Mouse (Mus musculus): ENCODE data around the gene Ugt1a6b.
"Not testable (repeated sequence)": the region's sequence is repeated elsewhere in the genome, so short reads cannot be mapped to it uniquely, and the experiment has no call there.

The Ugt1a6b gene

DNA sequence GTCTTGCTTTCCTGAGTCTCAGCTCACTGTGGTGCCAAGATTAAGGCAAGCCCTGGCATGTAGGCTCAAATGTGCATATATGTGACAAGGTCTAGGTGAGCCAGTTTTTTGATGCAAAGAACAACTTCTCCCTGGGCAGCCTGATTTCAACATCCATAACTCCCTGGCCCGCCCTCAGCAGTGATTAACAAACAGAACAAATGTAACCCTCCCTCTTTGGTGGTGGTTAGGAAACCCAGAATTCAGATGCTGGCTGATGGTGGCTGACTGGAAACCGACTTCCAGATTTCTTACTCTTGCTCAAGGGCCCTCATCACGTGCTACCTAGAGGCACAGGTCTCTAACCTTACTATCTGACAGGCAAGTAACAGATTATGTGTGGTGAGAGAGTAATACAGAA lies at the start of gene Ugt1a6b:
Gene Ugt1a6b (plus strand): TSS at position 234 of the 400 bp plus-strand sequence.
- DNase-seq: not testable (repeated sequence)

DNA sequence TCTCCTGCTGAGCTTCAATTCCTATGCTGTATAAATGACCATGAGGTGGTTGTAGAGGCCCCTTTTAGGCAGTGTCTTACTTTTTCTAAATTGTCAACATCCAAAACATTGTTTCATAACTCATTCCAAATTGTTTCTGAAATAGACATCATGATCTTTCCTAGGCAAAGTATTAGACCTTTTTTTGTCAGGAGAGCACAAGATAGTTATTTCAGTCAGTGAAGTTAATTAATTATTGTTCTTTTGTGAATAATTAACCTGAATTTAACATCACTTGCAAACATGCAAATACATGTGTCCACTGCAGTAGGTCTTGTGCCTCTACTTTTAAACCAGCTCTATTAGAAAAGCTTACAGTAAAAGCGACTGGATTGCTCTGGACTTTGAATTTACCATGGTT lies 48.0 kb upstream of the Ugt1a6b start, which contains the start of gene Ugt1a10:
Gene Ugt1a10 (plus strand): TSS at position 301 of the 400 bp plus-strand sequence.
- DNase-seq: no peak

DNA sequence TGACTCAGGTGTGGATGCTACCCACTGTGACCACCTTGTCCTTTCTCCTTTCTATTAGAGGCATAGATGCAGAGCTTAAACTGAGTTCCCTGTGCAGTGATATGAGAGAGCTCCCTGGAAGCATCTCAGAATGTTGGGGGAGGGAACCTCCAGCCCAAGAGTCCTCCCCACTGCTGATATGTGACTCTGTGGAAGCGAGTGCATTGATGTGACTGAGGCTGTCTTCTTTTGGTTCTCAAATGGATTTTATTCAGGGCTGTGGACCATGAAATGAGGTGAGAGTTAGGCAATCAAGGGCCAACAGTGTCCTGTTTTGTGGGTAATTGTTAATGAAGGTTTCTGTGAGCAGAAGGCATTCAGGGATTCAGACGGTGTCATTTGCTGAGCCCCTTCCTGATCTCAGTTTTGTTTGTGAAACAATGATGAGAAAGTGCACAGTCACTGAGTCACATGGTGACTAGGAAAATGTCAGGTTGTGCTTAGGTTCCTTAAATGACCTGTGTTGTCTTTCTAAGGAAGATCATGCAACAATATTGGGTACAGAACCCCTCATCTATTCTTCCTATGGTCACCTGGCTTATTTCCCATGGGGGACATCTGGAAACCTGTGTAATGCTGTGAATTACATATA lies 36.5 kb upstream of the Ugt1a6b start:
- not testable (repeated sequence) for DNase-seq

DNA sequence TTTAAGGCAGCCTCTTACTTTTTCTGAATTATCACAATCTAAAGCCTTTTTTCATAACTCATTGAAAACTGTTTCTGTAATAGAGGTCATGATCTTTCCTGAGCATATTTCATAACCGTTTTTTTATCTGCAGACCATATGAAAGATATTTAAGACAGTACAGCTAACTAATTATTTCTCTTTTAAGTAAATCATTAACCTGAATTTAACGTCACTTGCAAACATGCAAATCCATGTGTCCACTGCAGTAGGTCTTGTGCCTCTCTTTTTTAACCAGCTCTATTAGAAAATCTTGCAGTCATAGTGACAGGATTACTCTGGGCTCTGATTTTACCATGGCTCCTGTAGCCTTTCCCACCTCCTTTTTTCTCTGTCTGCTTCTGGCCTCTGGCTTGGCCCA lies 32.6 kb upstream of the Ugt1a6b start, which contains the start of gene Ugt1a9:
Gene Ugt1a9 (plus strand): TSS at position 306 of the 400 bp plus-strand sequence.
- no peak for DNase-seq

DNA sequence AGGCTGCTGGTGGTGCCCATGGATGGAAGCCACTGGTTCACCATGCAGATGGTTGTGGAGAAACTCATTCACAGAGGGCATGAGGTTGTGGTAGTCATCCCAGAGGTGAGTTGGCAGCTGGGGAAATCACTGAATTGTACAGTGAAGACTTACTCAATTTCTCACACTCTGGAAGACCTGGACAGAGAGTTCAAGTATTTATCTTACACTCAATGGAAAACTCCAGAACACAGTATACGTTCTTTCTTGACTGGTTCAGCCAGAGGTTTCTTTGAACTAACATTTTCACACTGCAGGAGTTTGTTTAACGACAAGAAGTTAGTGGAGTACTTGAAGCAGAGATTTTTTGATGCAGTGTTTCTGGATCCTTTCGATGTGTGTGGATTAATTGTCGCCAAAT lies 32.1 kb upstream of the Ugt1a6b start:
- DNase-seq: no peak

DNA sequence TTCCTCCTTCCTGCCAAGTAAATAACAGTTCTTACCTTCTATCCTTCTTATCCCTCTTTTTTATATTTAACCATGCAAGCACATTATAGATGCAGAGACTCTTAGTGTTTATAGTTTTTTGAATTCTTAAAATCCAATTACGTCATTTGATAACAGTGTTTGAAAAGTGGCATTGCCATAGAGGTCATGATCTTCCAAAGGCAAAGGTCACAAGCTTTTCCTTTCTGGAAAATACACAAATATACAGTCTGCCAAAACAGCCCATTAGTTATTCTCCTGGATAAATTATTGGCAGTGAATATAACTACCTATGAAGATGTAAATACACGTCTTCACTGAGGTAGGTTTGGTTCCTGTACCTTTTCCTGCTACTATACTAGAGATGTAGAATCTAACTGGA lies 28.6 kb upstream of the Ugt1a6b start:
- no peak for DNase-seq

DNA sequence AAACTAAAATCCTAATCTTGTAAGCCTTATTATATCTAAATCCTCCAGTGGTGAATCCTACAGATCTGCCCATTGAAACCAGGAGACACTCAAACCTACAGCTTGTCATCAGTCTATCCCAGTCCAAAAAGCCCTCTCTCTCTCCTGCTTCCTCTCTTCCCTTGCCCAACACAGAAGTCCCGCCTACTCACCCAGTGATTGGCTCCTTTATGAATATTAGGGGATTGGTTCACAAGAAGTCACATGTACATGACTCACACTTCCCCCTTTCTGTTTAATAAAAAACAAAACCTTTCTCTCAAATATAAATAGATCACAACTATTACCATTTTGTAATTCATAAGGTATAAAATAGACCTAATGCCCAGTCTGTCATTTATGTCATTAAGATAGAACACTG lies 25.9 kb upstream of the Ugt1a6b start:
- no peak for DNase-seq

DNA sequence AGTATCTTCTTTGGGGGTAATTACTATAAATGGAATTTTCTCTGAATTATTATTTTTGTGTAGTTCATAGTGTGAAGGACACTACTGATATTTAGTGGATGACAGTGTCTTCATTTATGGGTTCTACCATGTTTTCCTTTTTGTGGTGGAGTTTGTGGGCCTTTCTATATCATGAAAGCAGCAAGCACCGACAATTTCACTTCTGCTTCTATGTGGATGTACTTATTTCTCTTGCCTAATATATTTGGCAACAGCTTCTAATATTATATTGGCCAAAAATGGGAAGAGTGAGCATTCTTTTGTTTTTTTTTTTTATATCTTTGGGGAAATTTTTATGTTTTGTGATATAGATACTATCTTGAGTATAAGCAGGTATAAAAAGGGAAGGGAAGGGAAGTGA lies 21.4 kb upstream of the Ugt1a6b start:
- DNase-seq: no peak

DNA sequence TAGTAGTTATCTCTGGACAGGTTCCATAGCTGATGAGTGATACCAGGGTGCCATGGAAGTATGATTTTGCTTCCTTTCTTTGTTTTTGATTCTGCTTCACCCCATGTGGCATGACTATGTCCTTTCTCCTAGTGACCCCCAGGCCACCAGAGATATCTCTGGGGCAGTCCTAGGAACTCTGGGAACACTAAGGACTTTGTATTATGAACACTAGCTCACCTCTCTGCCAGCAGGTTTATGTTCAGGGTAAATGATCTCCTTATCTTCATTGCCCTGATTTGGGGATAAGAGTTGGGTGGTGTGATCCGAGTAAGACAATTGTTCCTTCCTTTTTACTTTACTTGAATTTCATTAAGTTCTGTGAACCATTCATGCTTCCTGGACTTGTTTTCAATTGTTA lies 16.9 kb upstream of the Ugt1a6b start:
- no peak for DNase-seq

DNA sequence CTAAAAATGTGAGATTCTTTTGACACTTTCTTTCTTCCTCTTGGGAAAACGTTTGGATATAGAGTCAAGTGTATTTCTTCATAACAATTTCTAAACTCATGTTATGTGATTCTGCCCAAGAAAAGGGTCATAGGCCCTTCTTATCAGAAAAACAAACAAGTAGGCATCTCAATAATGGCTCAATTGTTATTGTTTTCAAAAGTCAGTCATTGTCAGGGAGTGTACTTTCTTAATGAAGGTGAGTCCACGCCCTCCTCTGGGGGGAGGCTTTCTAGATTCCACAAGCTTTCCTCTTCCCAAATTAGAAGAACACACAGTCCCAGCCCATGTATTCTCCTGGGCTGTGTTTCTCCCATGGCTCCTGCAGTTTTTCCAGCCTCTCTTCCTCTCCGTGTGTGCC lies 15.5 kb upstream of the Ugt1a6b start, which contains the start of gene Ugt1a8:
Gene Ugt1a8 (plus strand): TSS at position 301 of the 400 bp plus-strand sequence.
- DNase-seq: no peak

DNA sequence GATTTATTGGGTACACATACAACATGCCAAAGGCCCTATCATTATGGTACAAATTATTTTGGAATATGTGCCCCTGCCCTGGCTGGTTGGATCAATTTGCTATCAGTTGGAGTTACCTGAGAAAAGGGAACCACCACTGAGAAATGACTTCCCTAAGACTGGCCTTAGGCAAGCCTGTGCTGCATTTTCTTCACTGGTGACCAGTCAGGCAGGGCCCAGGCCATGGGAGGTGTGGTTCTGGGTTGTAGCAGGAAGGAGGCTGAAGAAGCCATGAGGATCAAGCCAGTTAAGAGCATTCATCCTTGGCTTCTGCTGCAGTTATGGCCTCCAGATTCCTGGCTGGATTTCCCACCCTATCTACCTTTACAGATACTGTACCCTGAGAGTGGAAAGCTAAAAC lies 10.7 kb upstream of the Ugt1a6b start:
- DNase-seq: no peak

DNA sequence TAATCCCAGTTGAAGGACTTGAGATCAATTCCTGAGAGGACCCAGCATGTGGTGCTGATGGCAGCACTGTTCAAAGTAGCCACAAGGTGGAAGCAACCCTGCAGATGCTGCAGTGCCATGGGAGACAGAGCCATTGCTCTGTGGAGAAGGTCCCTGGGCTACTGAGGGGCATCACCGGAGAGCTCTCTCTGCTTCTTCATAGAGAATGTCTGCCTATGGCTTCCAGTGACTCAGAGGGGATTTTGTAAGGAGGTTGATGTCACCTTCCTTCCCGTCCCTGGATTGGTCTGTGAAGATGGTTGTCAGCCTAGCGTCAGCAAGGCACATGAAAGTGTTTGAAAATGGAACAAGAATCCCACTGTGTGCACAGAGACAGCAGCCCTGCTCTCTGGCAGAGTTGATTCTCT lies 8.8 kb upstream of the Ugt1a6b start:
- DNase-seq: peak; percentile 6 to 11

DNA sequence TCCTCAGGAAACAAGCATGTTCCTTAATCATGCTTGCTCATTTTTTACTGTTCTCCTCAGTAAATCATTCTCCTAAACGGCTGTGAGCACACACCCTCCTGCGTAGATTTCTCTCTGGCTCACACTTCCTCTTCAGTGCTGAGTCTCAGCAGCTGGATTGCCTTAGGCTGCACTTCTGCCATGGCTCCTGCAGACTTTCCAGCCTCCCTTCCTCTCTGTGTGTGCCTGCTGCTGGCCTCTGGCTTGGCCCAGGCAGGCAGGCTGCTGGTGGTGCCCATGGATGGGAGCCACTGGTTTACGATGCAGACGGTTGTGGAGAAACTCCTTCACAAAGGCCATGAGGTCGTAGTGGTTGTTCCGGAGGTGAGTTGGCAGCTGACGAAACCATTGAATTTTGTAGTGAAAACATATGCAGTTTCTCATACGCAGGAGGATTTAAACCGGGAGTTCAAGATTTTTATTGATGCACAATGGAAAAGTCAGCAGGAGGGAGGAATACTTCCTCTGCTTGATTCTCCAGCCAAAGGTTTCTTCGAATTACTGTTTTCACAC lies 8.0 kb upstream of the Ugt1a6b start, which contains the start of gene Ugt1a7c:
Gene Ugt1a7c (plus strand): TSS at position 122 of the 552 bp plus-strand sequence.
- DNase-seq: peak; percentile 2 to 10

DNA sequence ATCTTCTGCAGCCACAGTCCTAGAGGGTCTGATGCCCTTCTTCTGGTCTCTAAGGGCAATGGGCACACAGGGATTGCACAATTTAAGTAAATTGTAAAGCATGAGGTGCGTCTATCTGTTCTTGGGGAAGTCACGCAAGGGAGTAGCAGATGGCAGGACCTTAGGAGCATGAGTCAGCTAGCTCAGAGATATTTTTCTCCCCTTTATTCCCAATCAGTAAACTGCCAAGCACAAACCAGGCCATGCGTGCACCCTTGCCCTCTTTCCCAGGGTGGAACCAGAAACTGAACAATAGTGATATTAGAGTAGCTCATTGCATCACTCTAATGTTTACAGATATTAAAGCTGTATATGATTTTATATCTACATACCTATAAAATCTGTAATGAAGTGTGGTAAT lies 4.5 kb upstream of the Ugt1a6b start:
- not testable (repeated sequence) for DNase-seq

DNA sequence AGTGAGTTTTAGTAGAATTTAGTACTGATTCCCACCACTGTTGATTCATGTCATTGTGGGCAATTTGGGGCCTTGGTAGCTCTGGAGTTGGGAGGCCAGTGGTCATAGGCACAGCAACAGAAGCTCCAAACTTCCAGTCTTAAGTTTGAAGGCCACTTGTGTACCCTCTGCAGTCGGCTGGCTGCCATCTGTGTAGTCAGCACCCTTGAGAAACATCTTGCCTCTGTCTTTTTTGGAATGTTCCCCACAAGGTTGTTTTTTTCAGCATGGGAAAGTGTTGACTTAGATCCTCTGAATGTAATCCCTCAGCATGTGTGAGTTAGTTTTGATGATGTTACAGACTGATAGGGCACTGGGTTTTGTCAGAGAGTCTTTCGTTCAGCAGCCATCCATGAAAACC lies 3.4 kb upstream of the Ugt1a6b start:
- DNase-seq: not testable (repeated sequence)

DNA sequence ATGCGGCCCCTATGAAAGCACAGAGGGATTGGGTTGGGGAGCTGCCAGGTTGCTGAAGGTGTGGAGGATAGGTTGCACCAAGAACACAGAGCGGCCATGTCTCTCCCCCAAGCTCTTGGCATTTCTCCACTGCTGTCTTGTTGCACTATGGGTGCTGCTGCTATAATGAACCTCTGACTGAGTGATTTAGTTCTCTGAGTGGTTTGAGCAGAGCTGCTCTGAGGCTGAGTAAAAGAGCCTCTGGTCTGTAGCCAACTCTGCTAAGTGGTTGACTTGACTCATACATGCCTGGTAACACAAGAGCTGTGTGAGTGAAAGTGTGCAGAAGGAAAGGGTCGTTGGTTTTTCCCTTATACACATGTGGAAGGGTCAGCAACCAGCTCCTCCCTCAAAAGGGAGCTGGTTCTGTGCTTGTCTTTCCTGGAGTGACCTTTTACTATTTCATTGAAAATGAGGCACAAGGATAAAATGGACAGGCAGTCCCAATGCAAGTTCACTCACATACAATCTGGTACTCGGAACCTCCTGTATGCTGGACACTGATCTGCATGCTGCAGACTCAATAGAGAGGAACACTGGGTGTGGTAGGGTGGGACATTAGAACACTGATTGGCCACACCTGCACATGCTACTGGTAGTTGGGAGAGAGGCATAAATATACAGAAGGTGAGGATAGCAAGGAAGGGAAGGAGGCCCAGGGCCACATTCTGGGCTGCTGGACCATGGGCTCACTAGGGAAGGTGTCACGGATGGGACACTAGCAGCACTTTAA lies 831 bp downstream of the Ugt1a6b start:
- not testable (repeated sequence) for DNase-seq

DNA sequence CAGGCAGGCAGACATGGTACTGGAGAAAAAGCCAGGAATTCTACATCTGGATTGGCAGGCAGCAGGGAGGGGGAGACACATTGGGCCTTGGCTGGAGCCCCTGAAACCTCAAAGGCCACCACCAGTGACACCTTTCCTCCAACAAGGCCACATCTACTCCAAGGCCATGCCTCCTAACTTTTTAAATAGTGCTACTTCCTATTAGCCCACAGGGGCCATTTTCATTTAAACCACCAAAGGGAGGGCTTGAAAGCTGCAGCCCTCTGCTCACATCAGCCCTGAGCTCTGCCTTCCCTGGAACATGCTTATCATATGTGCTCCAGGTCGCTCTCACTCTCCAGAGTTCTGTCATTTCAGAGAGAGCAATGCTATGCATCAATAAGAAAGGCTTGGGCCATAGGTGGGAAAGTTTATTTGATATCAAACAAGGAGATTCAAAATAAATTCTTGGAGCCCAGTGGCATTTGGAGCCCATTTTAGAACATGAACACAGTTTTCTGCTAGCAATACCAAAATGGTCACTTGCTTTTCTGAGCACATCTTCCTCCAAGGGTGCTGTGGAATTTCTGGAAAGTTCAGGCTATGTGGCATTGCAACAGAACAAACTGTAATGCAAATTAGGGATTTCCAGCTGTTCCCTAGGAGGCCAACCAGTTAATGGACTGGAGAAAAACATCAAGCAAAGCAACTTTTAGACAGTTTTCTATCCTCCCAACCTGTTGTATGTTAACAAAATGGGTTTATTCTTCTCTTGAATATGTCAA lies 1.8 kb downstream of the Ugt1a6b start:
- DNase-seq: no peak

DNA sequence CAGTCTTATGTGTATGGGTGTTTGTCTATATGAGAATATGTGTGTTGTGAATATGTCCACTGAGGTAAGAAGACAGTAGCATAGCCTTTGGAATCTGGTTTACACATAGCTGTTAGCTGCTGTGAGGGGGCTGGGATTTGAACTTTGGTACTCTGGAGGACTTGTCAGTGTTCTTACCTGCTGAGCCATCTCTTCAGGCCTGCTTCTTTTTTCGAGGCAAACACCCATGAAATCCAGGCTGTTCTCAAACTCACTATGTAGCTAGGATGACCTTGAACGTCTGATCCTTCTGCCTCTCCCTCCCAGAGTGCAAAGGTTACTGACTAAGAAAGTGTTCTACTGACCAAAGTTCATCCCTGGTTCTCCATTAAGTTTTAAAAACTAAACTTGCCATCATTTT lies 2.6 kb downstream of the Ugt1a6b start:
- no peak for DNase-seq

DNA sequence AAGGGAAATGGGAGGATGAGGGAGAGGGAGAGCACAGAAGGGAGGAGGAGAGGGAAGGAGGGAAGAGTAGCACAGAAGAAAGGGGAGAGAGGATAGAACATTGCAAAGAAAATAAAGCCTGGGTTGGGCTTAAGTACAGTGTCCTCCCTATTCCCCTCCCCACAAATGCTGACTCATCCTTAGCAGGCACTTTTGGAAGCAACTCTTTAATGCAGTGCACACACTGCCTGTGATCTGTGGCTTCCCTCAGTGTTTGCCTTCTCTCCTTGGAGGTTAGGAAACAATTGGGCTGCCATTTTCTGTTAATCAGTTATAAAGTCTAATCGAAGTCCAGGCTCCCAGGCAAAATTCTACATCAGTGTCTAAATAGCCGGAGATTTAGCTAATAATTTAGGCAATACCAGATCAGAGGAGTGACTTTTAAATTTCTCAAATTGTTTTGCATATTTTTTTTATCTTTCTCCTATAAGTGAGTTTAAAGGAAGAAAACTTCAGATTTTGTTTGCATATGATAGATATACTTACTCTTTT lies 6.0 kb downstream of the Ugt1a6b start:
- not testable (repeated sequence) for DNase-seq

DNA sequence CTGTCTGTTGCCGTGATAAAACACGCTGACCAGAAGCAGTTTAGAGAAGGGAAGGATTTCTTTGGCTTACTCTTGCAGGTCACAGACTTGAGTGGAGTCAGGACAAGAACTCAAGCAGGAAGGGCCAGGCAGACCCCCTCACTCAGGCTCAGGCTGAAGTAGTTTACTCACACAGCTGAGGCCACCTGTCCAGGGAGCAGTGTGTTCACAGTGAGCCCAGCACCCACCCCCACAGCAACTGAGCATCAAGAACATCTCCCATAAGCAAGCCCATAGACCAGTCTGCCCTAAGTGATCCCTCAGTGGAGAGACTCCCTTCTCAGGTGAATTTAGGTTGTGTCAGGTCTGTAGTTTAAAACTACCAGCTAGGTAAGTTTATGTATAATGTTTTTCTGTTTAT lies 6.6 kb downstream of the Ugt1a6b start:
- DNase-seq: not testable (repeated sequence)

DNA sequence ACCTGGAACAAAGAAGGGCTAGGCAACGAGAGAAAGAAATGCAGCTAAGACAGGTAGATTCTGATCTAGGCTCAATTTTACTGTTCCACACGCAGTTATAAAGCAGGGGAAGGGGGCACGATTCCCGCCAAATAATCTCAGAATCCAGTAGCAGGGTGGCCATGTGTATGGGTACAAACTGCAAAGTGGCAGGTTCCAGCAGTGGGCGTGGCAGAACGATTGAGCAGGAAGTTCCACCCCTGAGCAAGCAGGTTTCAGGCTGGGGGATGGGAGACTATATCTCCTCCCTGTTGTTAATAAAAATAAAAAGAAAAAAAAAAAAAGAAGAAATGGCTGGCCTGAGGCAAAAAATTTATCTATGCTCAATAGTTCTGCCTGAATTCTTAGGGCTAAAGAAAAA lies 9.7 kb downstream of the Ugt1a6b start:
- DNase-seq: not testable (repeated sequence)

DNA sequence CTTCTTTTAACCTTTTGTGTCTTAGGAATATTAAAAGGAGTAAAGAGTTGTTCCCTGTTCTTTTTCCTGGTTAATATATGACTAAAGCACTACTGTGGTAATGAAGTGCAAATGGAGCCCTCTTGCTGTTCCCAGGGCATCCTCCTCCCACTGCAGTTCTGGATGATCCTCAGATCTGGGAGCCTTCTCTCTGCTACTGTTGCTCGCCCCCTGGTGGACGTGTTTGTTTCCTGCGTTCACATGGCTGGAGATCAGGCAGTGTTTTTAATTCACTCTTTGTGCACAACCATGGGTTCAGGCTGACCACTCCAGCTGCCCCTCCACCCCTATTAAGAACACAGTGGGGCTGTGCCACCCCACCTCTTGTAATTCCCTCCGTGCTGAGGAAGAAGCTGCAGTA lies 17.5 kb downstream of the Ugt1a6b start:
- DNase-seq: not testable (repeated sequence)

DNA sequence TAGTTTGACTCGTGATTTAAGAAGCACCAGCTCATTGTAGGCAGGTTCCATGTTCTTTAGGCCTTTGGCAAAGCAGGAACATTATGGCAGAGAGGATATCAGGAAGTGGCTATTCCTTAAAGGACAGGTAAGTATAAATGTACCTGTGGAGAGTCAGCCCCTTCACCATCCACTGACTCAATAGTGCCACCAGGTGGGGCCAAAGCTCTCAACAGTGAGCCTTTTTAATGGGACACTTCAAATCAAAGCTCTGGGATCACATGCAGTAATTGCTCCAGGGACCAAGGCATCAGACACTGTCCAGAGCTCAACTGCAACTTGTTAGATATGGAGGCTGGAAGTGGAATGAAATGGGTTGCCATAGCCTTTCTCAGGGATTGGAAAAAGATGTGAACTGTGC lies 18.5 kb downstream of the Ugt1a6b start:
- DNase-seq: not testable (repeated sequence)
